Mouse (Mus musculus): ENCODE data around the gene Muc13. TPM values are rescaled to one million over a fixed set of nuclear protein-coding genes. Genes with fewer than 3 reads are reported as not detected.

Gene Muc13
- polyA plus RNA-seq, 1 experiment from 2014 or later: 0.99 TPM

DNA sequence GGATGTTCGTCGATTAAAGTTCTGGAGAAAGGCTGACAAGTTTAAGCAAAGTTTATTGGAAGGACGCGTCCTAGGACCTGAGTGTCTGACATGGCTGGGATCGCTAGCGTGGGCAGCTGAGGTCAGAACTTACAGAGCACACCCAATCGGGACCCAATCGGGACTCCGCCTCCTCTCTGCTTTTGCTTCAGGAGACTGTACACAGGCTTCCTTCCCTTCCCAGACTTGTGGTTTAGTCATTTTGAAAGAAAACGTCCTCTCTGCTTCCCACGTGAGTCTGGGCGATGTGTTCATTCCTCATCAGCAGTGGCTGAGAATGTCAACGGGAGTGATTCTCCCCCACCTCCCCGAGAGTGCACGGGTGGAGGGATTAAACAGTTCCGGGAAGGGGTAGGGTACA lies 37.9 kb upstream of the Muc13 start:
- Histone ChIP-seq H3K9me3 (replicated peaks) (no peaks in the 10 kb centered on the region), H3K4me2 (peak overlapping the region; percentile 62), H3K27ac (replicated peaks) (peak overlapping the region; percentile 29; the same call in 1 of the 2 replicates), H3K36me3 (replicated peaks) (peaks cover 9% of the 10 kb centered on the region), H3K9ac (0 out of 2 replicates have a peak overlapping the region, but pooled peaks have one; percentile 2), H3K4me1 (replicated peaks) (peaks cover 34% of the 10 kb centered on the region), H3K4me3 (replicated peaks) (peak overlapping the region; percentile 39), H3K27me3 (no peaks in the 10 kb centered on the region)
- ATAC-seq (ENCODE audit: insufficient read depth): peak; percentile 49
- WGBS (ENCODE audit: insufficient replicate concordance): 14% methylated on average over 16 of the region's 16 CpGs

DNA sequence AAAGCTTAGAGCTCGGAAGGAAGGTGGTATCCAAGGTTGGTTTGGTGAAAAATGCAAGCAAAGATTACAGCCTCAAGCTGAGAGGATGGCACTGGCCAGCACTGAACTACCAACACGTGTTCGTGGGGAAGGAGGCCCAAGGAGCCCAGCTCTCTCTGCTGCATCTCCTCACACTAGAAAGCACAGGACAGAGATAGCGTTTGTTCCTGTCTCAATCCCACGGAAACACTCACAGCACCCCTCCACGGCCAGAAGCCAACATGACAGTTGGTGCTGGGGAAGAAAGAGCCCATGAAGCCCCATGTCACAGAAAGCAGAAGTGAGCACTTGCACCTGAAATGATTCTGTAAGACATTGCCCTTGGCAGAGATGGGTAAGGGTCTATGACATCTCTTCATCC lies 37.4 kb upstream of the Muc13 start:
- Histone ChIP-seq H3K27ac (replicated peaks) (peak overlapping the region; percentile 29; the same call in 1 of the 2 replicates), H3K4me3 (replicated peaks) (peak overlapping the region; percentile 39), H3K9me3 (replicated peaks) (no peaks in the 10 kb centered on the region), H3K4me1 (replicated peaks) (peaks cover 32% of the 10 kb centered on the region), H3K36me3 (replicated peaks) (peaks cover 9% of the 10 kb centered on the region), H3K9ac (no peak overlapping the region), H3K4me2 (peak overlapping the region; percentile 62), H3K27me3 (no peaks in the 10 kb centered on the region)
- ATAC-seq (ENCODE audit: insufficient read depth): no peak
- WGBS (ENCODE audit: insufficient replicate concordance): 13% methylated on average over 6 of the region's 6 CpGs

GRCm38 (mm10) chr16:33759207-33759606 lies 34.6 kb upstream of the Muc13 start:
- Histone ChIP-seq H3K4me2 (no peak overlapping the region), H3K36me3 (replicated peaks) (peaks cover 5% of the 10 kb centered on the region; the same call in 1 of the 2 replicates), H3K4me3 (replicated peaks) (no peak overlapping the region), H3K27ac (replicated peaks) (no peak overlapping the region), H3K4me1 (replicated peaks) (peaks cover 41% of the 10 kb centered on the region), H3K27me3 (no peaks in the 10 kb centered on the region), H3K9me3 (replicated peaks) (no peaks in the 10 kb centered on the region), H3K9ac (no peak overlapping the region)
- WGBS (ENCODE audit: insufficient replicate concordance): 67% methylated on average over 7 of the region's 7 CpGs
- no peak for ATAC-seq (ENCODE audit: insufficient read depth)

DNA sequence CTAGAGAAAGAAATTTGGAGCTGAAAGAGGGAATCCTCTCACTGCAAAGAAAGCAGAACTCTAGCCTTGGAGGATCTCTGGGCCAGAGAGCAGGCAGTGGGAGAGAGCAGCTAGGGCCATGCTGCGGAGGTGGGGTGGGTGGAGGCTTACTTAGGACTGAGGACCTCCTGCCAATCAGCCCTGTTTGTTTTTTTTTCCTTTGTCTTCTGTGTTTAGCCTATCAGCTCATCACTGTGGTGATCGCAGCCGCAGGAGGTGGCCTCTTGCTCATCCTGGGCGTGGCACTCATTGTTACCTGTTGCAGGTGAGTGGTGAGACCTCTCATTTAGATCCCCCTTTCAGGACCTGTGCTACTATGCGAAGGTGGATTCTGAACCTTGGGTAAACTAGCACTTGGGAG lies 33.3 kb upstream of the Muc13 start:
- WGBS (ENCODE audit: insufficient replicate concordance): 46% methylated on average over 5 of the region's 5 CpGs
- H3K4me1 ChIP-seq (replicated peaks): peaks cover 48% of the 10 kb centered on the region
- no peak overlapping the region for H3K27ac ChIP-seq (replicated peaks)

GRCm38 (mm10) chr16:33760996-33761395 lies 32.8 kb upstream of the Muc13 start:
- Histone ChIP-seq H3K27me3 (no peaks in the 10 kb centered on the region), H3K4me2 (no peak overlapping the region), H3K27ac (replicated peaks) (no peak overlapping the region), H3K9ac (no peak overlapping the region), H3K9me3 (replicated peaks) (no peaks in the 10 kb centered on the region), H3K36me3 (replicated peaks) (peaks cover 9% of the 10 kb centered on the region; the same call in 1 of the 2 replicates), H3K4me1 (replicated peaks) (peaks cover 48% of the 10 kb centered on the region), H3K4me3 (replicated peaks) (no peak overlapping the region)
- 85% methylated on average over 11 of the region's 11 CpGs for WGBS (ENCODE audit: insufficient replicate concordance)
- no peak for ATAC-seq (ENCODE audit: insufficient read depth)

More for the DNA sequence above, 33.3 kb upstream of the Muc13 start:
- no peaks in the 10 kb centered on the region for H3K9me3 ChIP-seq (replicated peaks)
- H3K4me3 ChIP-seq (replicated peaks): no peak overlapping the region
- H3K36me3 ChIP-seq (replicated peaks): peaks cover 5% of the 10 kb centered on the region; the same call in 1 of the 2 replicates
- H3K4me2 ChIP-seq: no peak overlapping the region
- ATAC-seq (ENCODE audit: insufficient read depth): no peak
- H3K27me3 ChIP-seq: no peaks in the 10 kb centered on the region
- no peak overlapping the region for H3K9ac ChIP-seq

DNA sequence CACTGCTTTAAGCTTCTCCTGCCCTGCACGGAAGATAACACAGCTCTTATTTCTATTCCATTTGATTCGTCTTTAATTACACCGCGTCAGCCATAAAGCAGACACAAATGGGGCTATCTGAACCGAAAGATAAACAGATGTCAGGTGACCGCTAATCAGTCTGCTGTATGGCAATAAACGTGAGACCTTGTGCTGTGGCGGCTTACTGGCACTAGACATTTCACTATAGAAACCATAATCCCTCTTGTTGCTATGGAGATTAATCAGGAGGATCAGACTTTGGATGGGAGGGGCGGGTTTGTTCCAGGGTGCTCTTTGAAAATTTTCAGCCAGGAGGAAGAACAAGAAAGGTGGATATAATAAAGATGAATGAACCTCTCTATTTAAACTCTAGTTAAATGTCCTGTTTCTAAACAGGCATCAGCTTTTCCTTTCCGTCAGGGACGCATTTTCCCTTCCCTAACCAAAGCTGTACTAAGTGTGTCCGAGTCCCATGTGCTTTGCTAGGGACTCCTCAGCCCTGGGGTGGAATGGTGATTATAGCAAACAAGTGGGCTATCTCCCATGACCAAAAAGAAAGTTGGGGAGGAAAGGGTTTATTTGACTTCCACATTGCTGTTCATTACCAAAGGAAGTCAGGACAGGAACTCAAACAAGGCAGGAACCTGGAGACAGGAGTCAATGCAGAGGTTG lies 29.2 kb upstream of the Muc13 start:
- Histone ChIP-seq H3K27ac (replicated peaks) (no peak overlapping the region), H3K9me3 (replicated peaks) (no peaks in the 10 kb centered on the region), H3K27me3 (no peaks in the 10 kb centered on the region), H3K4me2 (no peak overlapping the region), H3K4me3 (replicated peaks) (no peak overlapping the region), H3K36me3 (replicated peaks) (0 out of 2 replicates have a peak, but pooled peaks cover 14% of the 10 kb centered on the region), H3K4me1 (replicated peaks) (peaks cover 53% of the 10 kb centered on the region), H3K9ac (no peak overlapping the region)
- 49% methylated on average over 12 of the region's 12 CpGs for WGBS (ENCODE audit: insufficient replicate concordance)
- ATAC-seq (ENCODE audit: insufficient read depth): 0 out of 2 replicates have a peak, but pooled peaks have one; percentile 56

DNA sequence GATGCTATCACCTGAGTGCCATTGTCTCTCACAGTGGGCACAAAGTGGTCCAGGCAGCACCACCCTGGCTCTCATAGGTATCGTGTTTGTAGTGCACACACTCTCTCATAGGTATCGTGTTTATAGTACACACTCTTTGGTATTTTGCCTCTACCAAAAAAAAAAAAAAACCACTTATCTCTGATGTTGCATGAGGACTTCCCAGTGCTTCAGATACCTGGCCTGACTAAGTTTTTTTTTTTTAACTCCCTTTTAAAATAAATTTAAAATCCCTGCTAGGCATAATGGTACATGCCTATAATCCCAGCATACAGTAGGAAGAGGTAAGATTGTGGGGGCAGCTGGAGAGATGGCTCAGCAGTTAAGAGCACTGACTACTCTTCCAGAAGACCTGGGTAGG lies 28.4 kb upstream of the Muc13 start:
- no peaks in the 10 kb centered on the region for H3K27me3 ChIP-seq
- H3K4me3 ChIP-seq (replicated peaks): no peak overlapping the region
- H3K27ac ChIP-seq (replicated peaks): no peak overlapping the region
- no peak overlapping the region for H3K4me2 ChIP-seq
- H3K36me3 ChIP-seq (replicated peaks): 0 out of 2 replicates have a peak, but pooled peaks cover 14% of the 10 kb centered on the region
- H3K9me3 ChIP-seq (replicated peaks): no peaks in the 10 kb centered on the region
- H3K9ac ChIP-seq: no peak overlapping the region
- ATAC-seq (ENCODE audit: insufficient read depth): no peak
- peaks cover 49% of the 10 kb centered on the region for H3K4me1 ChIP-seq (replicated peaks)
- 55% methylated on average over 2 of the region's 2 CpGs for WGBS (ENCODE audit: insufficient replicate concordance)

DNA sequence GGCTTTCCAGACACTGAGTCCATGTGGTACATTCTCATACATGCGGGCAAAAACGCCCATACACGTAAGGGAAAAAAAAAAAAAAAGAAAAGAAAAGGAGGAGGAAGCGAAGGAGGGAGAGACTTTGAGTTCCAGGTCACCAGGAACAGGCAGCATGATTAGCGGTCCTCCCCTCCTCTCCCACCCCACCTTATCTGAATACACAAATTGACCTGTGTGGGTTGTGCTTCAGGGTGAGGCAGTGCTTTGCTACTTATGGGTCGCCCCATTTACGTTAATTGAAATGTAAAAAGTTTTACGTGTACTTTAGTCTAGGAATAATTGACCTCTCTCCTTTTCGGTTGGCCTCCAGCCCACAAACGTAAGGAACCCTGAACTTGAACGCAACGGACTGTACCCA lies 27.5 kb upstream of the Muc13 start:
- Histone ChIP-seq H3K4me3 (replicated peaks) (no peak overlapping the region), H3K4me2 (no peak overlapping the region), H3K9ac (no peak overlapping the region), H3K27me3 (no peaks in the 10 kb centered on the region), H3K4me1 (replicated peaks) (peaks cover 43% of the 10 kb centered on the region), H3K27ac (replicated peaks) (no peak overlapping the region), H3K9me3 (replicated peaks) (no peaks in the 10 kb centered on the region), H3K36me3 (replicated peaks) (0 out of 2 replicates have a peak, but pooled peaks cover 14% of the 10 kb centered on the region)
- WGBS (ENCODE audit: insufficient replicate concordance): 58% methylated on average over 12 of the region's 12 CpGs
- ATAC-seq (ENCODE audit: insufficient read depth): no peak

- no peak overlapping the region for H3K4me3 ChIP-seq (replicated peaks)
- no peaks in the 10 kb centered on the region for H3K9me3 ChIP-seq (replicated peaks)
- WGBS (ENCODE audit: insufficient replicate concordance): 69% methylated on average over 15 of the region's 15 CpGs
- no peaks in the 10 kb centered on the region for H3K27me3 ChIP-seq
- peaks cover 39% of the 10 kb centered on the region for H3K4me1 ChIP-seq (replicated peaks)
- H3K4me2 ChIP-seq: no peak overlapping the region
- 0 out of 2 replicates have a peak, but pooled peaks cover 14% of the 10 kb centered on the region for H3K36me3 ChIP-seq (replicated peaks)
- no peak for ATAC-seq (ENCODE audit: insufficient read depth)
- no peak overlapping the region for H3K9ac ChIP-seq
- H3K27ac ChIP-seq (replicated peaks): no peak overlapping the region
Observed at GRCm38 (mm10) chr16:33766757-33767156, 27.1 kb upstream of the Muc13 start.

DNA sequence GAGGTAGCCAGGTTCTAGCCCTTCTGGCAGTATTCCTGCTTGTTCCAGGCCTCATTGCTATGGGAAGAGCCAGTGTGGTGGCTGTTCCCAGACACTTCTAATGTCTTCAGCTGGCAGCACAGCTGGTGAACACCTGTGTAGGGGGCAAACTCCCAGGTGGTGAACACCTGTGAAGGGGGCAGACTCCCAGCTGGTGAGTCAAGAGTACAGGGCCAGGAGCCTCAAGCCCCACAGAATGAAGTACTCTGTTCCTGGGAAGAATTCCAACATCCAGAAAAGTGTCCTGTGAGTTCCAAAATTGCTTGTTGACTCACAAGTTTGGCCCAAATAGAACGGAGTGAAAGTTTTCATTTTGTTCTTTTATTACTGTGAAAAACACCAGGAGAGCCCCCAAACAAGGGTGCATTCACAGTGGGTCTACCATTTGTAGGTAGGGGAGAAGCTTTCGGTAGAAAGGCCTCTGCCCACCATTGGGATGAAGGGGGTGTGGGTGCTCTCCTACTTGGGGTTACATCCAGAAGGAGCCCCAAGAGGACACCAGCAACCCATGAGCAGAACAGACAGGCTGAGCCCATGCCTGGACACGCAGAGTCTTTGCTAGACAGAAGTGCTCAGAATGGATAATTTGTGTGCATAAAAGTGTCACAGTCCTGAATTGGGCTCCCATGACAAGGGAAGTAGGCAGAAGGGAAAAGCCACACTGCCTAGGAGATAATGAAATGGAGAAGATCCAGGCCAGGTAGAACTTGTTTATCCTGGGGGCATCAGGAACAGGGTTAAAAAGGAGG lies 25.2 kb upstream of the Muc13 start:
- no peak overlapping the region for H3K4me2 ChIP-seq
- H3K27me3 ChIP-seq: no peaks in the 10 kb centered on the region
- 81% methylated on average over 3 of the region's 3 CpGs for WGBS (ENCODE audit: insufficient replicate concordance)
- no peak overlapping the region for H3K4me3 ChIP-seq (replicated peaks)
- no peak for ATAC-seq (ENCODE audit: insufficient read depth)
- H3K27ac ChIP-seq (replicated peaks): no peak overlapping the region
- H3K9me3 ChIP-seq (replicated peaks): no peaks in the 10 kb centered on the region
- no peak overlapping the region for H3K9ac ChIP-seq
- H3K4me1 ChIP-seq (replicated peaks): peaks cover 46% of the 10 kb centered on the region
- H3K36me3 ChIP-seq (replicated peaks): 0 out of 2 replicates have a peak, but pooled peaks cover 11% of the 10 kb centered on the region

GRCm38 (mm10) chr16:33769848-33770247 lies 24.0 kb upstream of the Muc13 start:
- Histone ChIP-seq H3K36me3 (replicated peaks) (0 out of 2 replicates have a peak, but pooled peaks cover 11% of the 10 kb centered on the region), H3K4me3 (replicated peaks) (no peak overlapping the region), H3K9ac (no peak overlapping the region), H3K27ac (replicated peaks) (0 out of 2 replicates have a peak overlapping the region, but pooled peaks have one; percentile 2), H3K9me3 (replicated peaks) (no peaks in the 10 kb centered on the region), H3K4me1 (replicated peaks) (peaks cover 37% of the 10 kb centered on the region), H3K4me2 (no peak overlapping the region), H3K27me3 (no peaks in the 10 kb centered on the region)
- ATAC-seq (ENCODE audit: insufficient read depth): no peak
- 23% methylated on average over 7 of the region's 7 CpGs for WGBS (ENCODE audit: insufficient replicate concordance)
